Mouse (Mus musculus) telencephalon, adult 2 months (tissue): ENCODE data around the gene Homer3.

Experiments used
- DNase-seq: peaks from one replicate; pipeline ENCODE4 v3.0.0-alpha.2; 2011; ENCODE audit warnings: low read depth, low spot score

Gene Homer3

GRCm38 (mm10) chr8:70332070-70332877 is 49.6 kb downstream of the Homer3 start:
- DNase-seq = no peak

GRCm38 (mm10) chr8:70332878-70333202 is 50.2 kb downstream of the Homer3 start:
- DNase-seq = no peak

- no peak for DNase-seq
Observed at GRCm38 (mm10) chr8:70338931-70339330, 56.3 kb downstream of the Homer3 start.

- no peak for DNase-seq
Observed at GRCm38 (mm10) chr8:70340659-70341058, 58.0 kb downstream of the Homer3 start.

- no peak for DNase-seq
Observed at GRCm38 (mm10) chr8:70342007-70342406, 59.4 kb downstream of the Homer3 start.

DNA sequence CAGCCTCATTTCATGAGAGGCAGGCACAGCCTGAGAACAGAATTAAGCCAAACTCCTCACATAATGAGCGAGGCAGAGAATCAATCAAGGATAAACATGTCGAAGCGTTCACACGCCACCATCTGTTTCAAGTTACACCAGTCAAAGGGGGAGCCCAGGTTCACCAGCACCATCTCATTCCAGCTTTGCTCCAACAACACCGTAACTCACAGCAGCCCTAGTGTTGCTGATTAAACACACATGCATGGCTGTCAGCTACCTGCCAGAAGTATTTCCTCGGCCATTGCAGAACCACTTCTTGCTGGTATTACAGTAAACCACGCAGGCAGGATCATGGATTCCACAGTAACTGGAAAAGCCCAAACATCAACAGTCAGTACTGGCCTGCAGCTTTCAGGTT is 60.4 kb downstream of the Homer3 start:
- DNase-seq = no peak

DNA sequence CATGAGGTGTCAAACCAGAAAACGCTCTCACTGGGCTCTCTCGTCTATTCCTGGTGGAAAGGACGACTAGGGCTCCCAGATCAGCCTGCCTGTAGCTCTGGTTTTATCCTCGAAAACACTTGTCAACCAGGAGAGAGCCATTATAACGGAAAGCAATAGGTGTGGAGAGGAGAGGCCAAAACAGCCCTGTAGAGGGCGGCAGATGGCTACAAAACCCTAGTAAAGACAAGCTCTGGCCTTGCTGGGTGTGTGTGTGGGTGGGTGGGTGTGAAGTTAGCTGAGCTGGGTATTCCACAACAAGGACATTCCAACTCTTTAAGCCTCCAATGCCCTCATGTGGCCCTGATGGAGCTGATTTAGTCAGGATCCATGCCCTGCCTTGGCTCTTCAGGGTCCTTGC is 61.1 kb downstream of the Homer3 start:
- DNase-seq = no peak
